Mouse (Mus musculus): ENCODE data around the gene Nrxn2.

GRCm38 (mm10) chr19:6459504-6459903 lies 41.0 kb downstream of the Nrxn2 start:
- no peak for TF ChIP-seq CTCF (IDR thresholded peaks at IDR 0.05; ENCODE audit: insufficient read depth, low read length)
- no peak for TF ChIP-seq POLR2A (IDR thresholded peaks at IDR 0.05; ENCODE audit: borderline replicate concordance, extremely low read depth, low read depth, low read length)

Measured in lung, adult 2 months (tissue).